Mouse (Mus musculus): ENCODE data around the gene Gtf3a. TPM values are rescaled to one million over a fixed set of nuclear protein-coding genes. Genes with fewer than 3 reads are reported as not detected.

Gene Gtf3a
- polyA plus RNA-seq (2015; fragmentation: Nextera tagmentation; extraction: Ambion mirVana): 31.6 and 33.5 TPM in 2 replicates

DNA sequence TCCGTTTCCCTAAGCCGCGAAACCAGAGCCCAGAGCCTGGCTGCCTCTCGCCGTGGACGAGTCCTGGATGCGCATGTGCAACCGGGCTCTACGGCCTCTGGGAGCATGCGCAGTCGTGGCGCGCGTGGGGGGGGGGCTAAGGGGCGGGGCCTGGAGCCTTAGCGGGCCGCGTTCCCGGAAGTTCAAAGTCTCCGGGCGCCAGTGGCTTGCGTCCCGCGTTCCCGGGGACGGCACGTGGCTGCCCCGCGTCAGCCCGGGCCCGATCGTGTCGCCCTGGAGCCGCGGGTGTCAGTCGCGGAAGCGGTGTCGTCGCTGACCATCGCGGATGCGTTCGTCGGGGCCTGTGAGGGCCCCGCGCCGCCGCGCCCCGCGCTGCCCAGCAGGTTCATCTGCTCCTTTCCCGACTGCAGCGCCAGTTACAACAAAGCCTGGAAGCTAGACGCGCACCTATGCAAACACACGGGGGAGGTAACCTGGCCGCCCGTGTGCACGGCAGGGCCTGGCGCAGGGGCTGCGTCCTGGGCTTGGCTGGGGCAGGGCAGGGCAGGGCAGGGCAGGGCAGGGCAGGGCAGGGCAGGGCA lies at the start of gene Gtf3a:
Gene Gtf3a, plus strand, starts transcription at position 150 of the 581 bp plus-strand sequence.
- H3K4me2 ChIP-seq (ENCODE audit: low read depth, low read length): peak within 1 kb of the TSS; percentile 97
- TF ChIP-seq EP300 (IDR thresholded peaks at IDR 0.05; ENCODE audit: low read depth): no peak
- TF ChIP-seq CTCF (IDR thresholded peaks at IDR 0.05; ENCODE audit: low read depth): no peak
- no peaks in the 10 kb centered on the region for H3K27me3 ChIP-seq (ENCODE audit: insufficient read depth, low read length)
- peak within 1 kb of the TSS; percentile 91 for H3K27ac ChIP-seq (ENCODE audit: low read depth)
- WGBS (ENCODE audit: insufficient replicate concordance): under 1% methylated on average over 54 of the region's 62 CpGs
- peaks cover 18% of the 10 kb centered on the region for H3K4me1 ChIP-seq (ENCODE audit: insufficient read depth)
- DNase-seq (peak; percentile 95), ATAC-seq (peak; percentile 91)
- peaks cover 31% of the 10 kb centered on the region for H3K36me3 ChIP-seq (replicated peaks; ENCODE audit: insufficient read depth, low read length)
- peak within 1 kb of the TSS; percentile 86 for H3K4me3 ChIP-seq (ENCODE audit: low read depth, low read length)
- H3K9me3 ChIP-seq (ENCODE audit: low read length): no peaks in the 10 kb centered on the region
- H3K9ac ChIP-seq (replicated peaks): peak within 1 kb of the TSS; percentile 80

DNA sequence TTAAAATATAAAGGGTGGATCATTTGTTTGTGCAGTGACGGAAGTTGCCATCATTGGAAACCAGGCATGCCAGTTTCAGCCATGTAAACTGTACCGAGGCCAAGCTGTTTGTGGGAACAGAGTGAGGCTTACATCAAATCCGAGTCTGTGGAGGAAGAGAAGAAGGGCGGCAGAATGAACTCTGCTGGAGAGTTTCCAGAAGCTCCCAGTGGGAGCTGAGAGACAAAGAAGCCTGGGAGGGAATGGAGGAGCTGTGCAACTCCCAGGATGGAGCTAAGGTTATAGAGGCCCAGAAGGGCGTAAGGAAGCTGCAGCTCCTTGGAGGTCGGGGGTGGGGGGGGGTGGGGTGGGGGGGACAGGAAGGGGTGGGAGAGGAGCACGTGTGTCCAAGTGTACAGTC lies 48.1 kb upstream of the Gtf3a start:
- no peaks in the 10 kb centered on the region; the same call in 1 of the 2 replicates for H3K4me1 ChIP-seq (ENCODE audit: insufficient read depth)
- TF ChIP-seq CTCF (IDR thresholded peaks at IDR 0.05; ENCODE audit: low read depth) (no peak), EP300 (IDR thresholded peaks at IDR 0.05; ENCODE audit: low read depth) (no peak)
- H3K27me3 ChIP-seq (ENCODE audit: insufficient read depth, low read length): no peaks in the 10 kb centered on the region
- ATAC-seq (no peak), DNase-seq (no peak)
- no peak overlapping the region for H3K9ac ChIP-seq (replicated peaks)
- H3K4me3 ChIP-seq (ENCODE audit: low read depth, low read length): no peak overlapping the region
- H3K9me3 ChIP-seq (ENCODE audit: low read length): no peaks in the 10 kb centered on the region
- no peaks in the 10 kb centered on the region for H3K36me3 ChIP-seq (replicated peaks; ENCODE audit: insufficient read depth, low read length)
- no peak overlapping the region for H3K4me2 ChIP-seq (ENCODE audit: low read depth, low read length)
- WGBS (ENCODE audit: insufficient replicate concordance): 54% methylated on average over 7 of the region's 7 CpGs
- H3K27ac ChIP-seq (ENCODE audit: low read depth): no peak overlapping the region

DNA sequence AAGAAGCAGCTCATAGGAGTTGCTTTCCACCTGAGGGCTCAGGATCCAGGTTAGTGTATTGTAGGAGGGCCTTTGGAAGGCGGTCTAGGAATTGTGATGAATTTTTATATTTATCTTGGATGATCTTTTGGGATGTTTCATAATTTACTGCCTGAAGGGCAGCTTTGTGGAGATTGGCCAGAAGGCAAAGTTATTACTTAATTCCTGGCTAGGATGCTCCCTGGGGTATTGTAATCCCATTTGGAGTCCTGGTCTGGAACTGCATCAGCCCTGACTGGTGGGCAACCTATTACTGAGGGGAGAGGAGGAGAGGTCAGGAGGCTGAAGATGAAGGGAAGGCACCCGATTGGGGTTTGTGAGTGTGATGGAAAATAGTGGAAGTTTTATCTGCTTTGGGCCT lies 47.0 kb upstream of the Gtf3a start:
- no peak overlapping the region for H3K4me2 ChIP-seq (ENCODE audit: low read depth, low read length)
- no peaks in the 10 kb centered on the region; the same call in 1 of the 2 replicates for H3K4me1 ChIP-seq (ENCODE audit: insufficient read depth)
- DNase-seq: no peak
- H3K9ac ChIP-seq (replicated peaks): no peak overlapping the region
- no peak for ATAC-seq
- H3K27ac ChIP-seq (ENCODE audit: low read depth): no peak overlapping the region
- H3K4me3 ChIP-seq (ENCODE audit: low read depth, low read length): no peak overlapping the region
- 87% methylated on average over 2 of the region's 2 CpGs for WGBS (ENCODE audit: insufficient replicate concordance)
- no peaks in the 10 kb centered on the region for H3K9me3 ChIP-seq (ENCODE audit: low read length)
- TF ChIP-seq CTCF (IDR thresholded peaks at IDR 0.05; ENCODE audit: low read depth) (no peak), EP300 (IDR thresholded peaks at IDR 0.05; ENCODE audit: low read depth) (no peak)
- H3K36me3 ChIP-seq (replicated peaks; ENCODE audit: insufficient read depth, low read length): no peaks in the 10 kb centered on the region
- H3K27me3 ChIP-seq (ENCODE audit: insufficient read depth, low read length): no peaks in the 10 kb centered on the region

DNA sequence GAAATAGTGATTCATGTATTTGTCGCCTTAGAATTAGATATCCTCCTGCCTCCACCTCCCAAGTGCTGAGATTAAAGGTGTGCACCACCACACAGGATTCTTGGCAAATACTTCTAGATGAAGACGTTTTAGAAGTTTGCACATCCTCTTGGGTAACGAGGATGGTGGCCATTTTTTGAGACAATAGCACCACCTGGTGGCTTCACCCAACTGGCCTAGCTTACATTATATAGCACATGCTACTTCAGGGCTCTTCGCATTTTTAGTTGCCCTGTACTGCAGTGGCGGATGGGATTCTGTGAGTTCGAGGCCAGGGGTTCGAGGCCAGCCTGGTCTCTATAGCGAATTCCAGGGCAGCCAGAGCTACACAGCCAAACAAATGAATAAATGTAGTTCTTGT lies 44.1 kb upstream of the Gtf3a start:
- no peak overlapping the region for H3K4me2 ChIP-seq (ENCODE audit: low read depth, low read length)
- WGBS (ENCODE audit: insufficient replicate concordance): 23% methylated on average over 8 of the region's 8 CpGs
- ATAC-seq (peak; percentile 72), DNase-seq (peak; percentile 84)
- no peaks in the 10 kb centered on the region for H3K36me3 ChIP-seq (replicated peaks; ENCODE audit: insufficient read depth, low read length)
- H3K9me3 ChIP-seq (ENCODE audit: low read length): no peaks in the 10 kb centered on the region
- no peak overlapping the region for H3K9ac ChIP-seq (replicated peaks)
- no peak overlapping the region for H3K4me3 ChIP-seq (ENCODE audit: low read depth, low read length)
- TF ChIP-seq EP300 (IDR thresholded peaks at IDR 0.05; ENCODE audit: low read depth): no peak
- TF ChIP-seq CTCF (IDR thresholded peaks at IDR 0.05; ENCODE audit: low read depth): peak; percentile 90
- H3K4me1 ChIP-seq (ENCODE audit: insufficient read depth): peaks cover 4% of the 10 kb centered on the region; the same call in 1 of the 2 replicates
- H3K27ac ChIP-seq (ENCODE audit: low read depth): no peak overlapping the region
- H3K27me3 ChIP-seq (ENCODE audit: insufficient read depth, low read length): no peaks in the 10 kb centered on the region

DNA sequence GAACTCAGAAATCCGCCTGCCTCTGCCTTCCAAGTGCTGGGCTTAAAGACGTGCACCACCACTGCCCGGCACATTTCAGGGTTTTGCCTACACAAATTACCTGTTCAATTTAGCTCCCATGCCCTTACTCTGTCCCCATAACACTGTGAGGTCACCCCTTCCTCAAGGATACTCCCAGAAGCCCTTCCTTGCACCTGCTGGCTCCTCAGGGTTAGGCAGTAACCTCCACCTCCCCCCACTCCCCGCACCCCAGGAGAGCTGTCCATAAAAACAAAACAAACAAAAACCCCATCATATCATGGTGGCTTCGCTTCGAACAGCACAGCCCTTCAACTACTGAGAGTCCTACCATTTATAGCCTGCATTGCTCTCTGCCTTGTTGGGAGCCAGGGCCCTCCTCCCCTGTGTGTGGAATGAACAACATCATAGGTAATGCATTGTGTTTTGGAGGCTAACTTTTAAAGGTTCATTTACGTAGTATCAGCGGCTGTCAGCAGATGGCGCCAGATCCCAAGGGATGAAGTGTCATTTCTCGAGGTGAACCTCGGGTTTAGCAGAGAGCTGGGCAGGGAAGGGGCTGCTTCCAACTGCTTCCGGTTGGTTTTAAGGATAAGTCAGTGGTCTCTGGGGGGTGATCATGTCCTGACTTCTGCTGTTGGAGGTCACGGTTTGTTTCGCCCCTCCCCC lies 42.8 kb upstream of the Gtf3a start:
- Histone ChIP-seq H3K27ac (ENCODE audit: low read depth) (no peak overlapping the region), H3K36me3 (replicated peaks; ENCODE audit: insufficient read depth, low read length) (no peaks in the 10 kb centered on the region), H3K4me3 (ENCODE audit: low read depth, low read length) (no peak overlapping the region), H3K9me3 (ENCODE audit: low read length) (no peaks in the 10 kb centered on the region), H3K4me2 (ENCODE audit: low read depth, low read length) (no peak overlapping the region), H3K9ac (replicated peaks) (no peak overlapping the region), H3K4me1 (ENCODE audit: insufficient read depth) (peaks cover 4% of the 10 kb centered on the region; the same call in 1 of the 2 replicates), H3K27me3 (ENCODE audit: insufficient read depth, low read length) (no peaks in the 10 kb centered on the region)
- TF ChIP-seq EP300 (IDR thresholded peaks at IDR 0.05; ENCODE audit: low read depth): no peak
- TF ChIP-seq CTCF (IDR thresholded peaks at IDR 0.05; ENCODE audit: low read depth): peak; percentile 95
- ATAC-seq: peak; percentile 40
- DNase-seq: peak; percentile 85
- 26% methylated on average over 14 of the region's 14 CpGs for WGBS (ENCODE audit: insufficient replicate concordance)

DNA sequence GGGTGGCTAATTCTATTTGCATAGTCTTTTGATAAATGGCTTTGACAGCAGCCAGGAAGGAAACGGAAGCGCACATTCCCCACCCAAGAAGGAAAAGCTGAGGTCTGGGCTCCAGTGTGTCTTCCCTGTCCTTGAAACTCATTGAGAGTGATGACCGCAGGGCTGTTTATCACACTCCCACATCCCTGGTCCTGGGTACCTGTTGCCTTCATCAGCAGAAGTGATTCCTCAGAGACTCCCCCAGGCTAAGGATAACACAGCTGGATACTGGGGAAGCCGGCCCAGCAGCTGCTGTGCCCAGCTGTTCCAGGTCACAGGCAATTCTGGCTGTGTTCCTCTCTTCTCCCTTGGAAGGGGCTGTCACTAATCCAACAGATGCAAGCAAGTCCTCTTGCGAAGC lies 40.9 kb upstream of the Gtf3a start:
- Histone ChIP-seq H3K4me3 (ENCODE audit: low read depth, low read length) (no peak overlapping the region), H3K4me1 (ENCODE audit: insufficient read depth) (peaks cover 7% of the 10 kb centered on the region), H3K27ac (ENCODE audit: low read depth) (no peak overlapping the region), H3K27me3 (ENCODE audit: insufficient read depth, low read length) (no peaks in the 10 kb centered on the region), H3K9ac (replicated peaks) (no peak overlapping the region), H3K36me3 (replicated peaks; ENCODE audit: insufficient read depth, low read length) (no peaks in the 10 kb centered on the region), H3K9me3 (ENCODE audit: low read length) (no peaks in the 10 kb centered on the region), H3K4me2 (ENCODE audit: low read depth, low read length) (no peak overlapping the region)
- TF ChIP-seq CTCF (IDR thresholded peaks at IDR 0.05; ENCODE audit: low read depth) (no peak), EP300 (IDR thresholded peaks at IDR 0.05; ENCODE audit: low read depth) (no peak)
- no peak for DNase-seq
- 56% methylated on average over 5 of the region's 5 CpGs for WGBS (ENCODE audit: insufficient replicate concordance)
- no peak for ATAC-seq
